Mouse (Mus musculus): ENCODE results near the gene 1110004F10Rik. TPM values are rescaled to one million over a fixed set of nuclear protein-coding genes. Genes with fewer than 3 reads are reported as not detected.
A peak's percentile ranks its signal among the peaks of the same experiment; 100 is the strongest.

1110004F10Rik gene
- polyA plus RNA-seq, 1 experiment from 2014 or later, result 311 TPM

GRCm38 (mm10) chr7:116119306-116119857, 80.2 kb downstream of the 1110004F10Rik start:
- no peak for ATAC-seq
- WGBS, result 68% methylated on average over 1 of the region's 1 CpGs
- no peak overlapping the region for H3K4me3 ChIP-seq (ENCODE audit: low read length)
- no peaks in the 10 kb centered on the region for H3K36me3 ChIP-seq (ENCODE audit: control insufficient read depth, insufficient read depth, low read length)
- H3K9ac ChIP-seq (ENCODE audit: low read depth, low read length), result no peak overlapping the region
- H3K4me1 ChIP-seq (ENCODE audit: control insufficient read depth, insufficient read depth, low read depth, low read length), result peaks cover 4% of the 10 kb centered on the region; the same call in 1 of the 2 replicates
- H3K4me2 ChIP-seq (ENCODE audit: low read length), result no peak overlapping the region
- H3K27me3 ChIP-seq (replicated peaks; ENCODE audit: control insufficient read depth, insufficient read depth, low read length), result no peaks in the 10 kb centered on the region
- H3K27ac ChIP-seq (ENCODE audit: low read depth, low read length), result no peak overlapping the region
- no peaks in the 10 kb centered on the region for H3K9me3 ChIP-seq (ENCODE audit: control insufficient read depth, low read length)

- 73% methylated on average over 4 of the region's 4 CpGs for WGBS
- Histone ChIP-seq H3K27me3 (replicated peaks; ENCODE audit: control insufficient read depth, insufficient read depth, low read length) (no peaks in the 10 kb centered on the region), H3K4me3 (ENCODE audit: low read length) (no peak overlapping the region), H3K27ac (ENCODE audit: low read depth, low read length) (no peak overlapping the region), H3K4me2 (ENCODE audit: low read length) (no peak overlapping the region), H3K9me3 (ENCODE audit: control insufficient read depth, low read length) (no peaks in the 10 kb centered on the region), H3K9ac (ENCODE audit: low read depth, low read length) (no peak overlapping the region), H3K36me3 (ENCODE audit: control insufficient read depth, insufficient read depth, low read length) (no peaks in the 10 kb centered on the region), H3K4me1 (ENCODE audit: control insufficient read depth, insufficient read depth, low read depth, low read length) (peaks cover 4% of the 10 kb centered on the region; the same call in 1 of the 2 replicates)
- no peak for ATAC-seq
Observed at GRCm38 (mm10) chr7:116120737-116121136, 81.5 kb downstream of the 1110004F10Rik start.

- no peaks in the 10 kb centered on the region for H3K36me3 ChIP-seq (ENCODE audit: control insufficient read depth, insufficient read depth, low read length)
- no peaks in the 10 kb centered on the region for H3K9me3 ChIP-seq (ENCODE audit: control insufficient read depth, low read length)
- ATAC-seq, result no peak
- no peak overlapping the region for H3K9ac ChIP-seq (ENCODE audit: low read depth, low read length)
- peaks cover 4% of the 10 kb centered on the region; the same call in 1 of the 2 replicates for H3K4me1 ChIP-seq (ENCODE audit: control insufficient read depth, insufficient read depth, low read depth, low read length)
- H3K4me2 ChIP-seq (ENCODE audit: low read length), result no peak overlapping the region
- H3K27me3 ChIP-seq (replicated peaks; ENCODE audit: control insufficient read depth, insufficient read depth, low read length), result no peaks in the 10 kb centered on the region
- H3K27ac ChIP-seq (ENCODE audit: low read depth, low read length), result no peak overlapping the region
- WGBS, result 35% methylated on average over 11 of the region's 11 CpGs
- no peak overlapping the region for H3K4me3 ChIP-seq (ENCODE audit: low read length)
Observed at GRCm38 (mm10) chr7:116121202-116121601, 82.0 kb downstream of the 1110004F10Rik start.

- Histone ChIP-seq H3K9ac (ENCODE audit: low read depth, low read length) (no peak overlapping the region), H3K4me1 (ENCODE audit: control insufficient read depth, insufficient read depth, low read depth, low read length) (peaks cover 4% of the 10 kb centered on the region; the same call in 1 of the 2 replicates), H3K27ac (ENCODE audit: low read depth, low read length) (peak overlapping the region; percentile 29; the same call in 1 of the 2 replicates), H3K36me3 (ENCODE audit: control insufficient read depth, insufficient read depth, low read length) (no peaks in the 10 kb centered on the region), H3K9me3 (ENCODE audit: control insufficient read depth, low read length) (no peaks in the 10 kb centered on the region), H3K27me3 (replicated peaks; ENCODE audit: control insufficient read depth, insufficient read depth, low read length) (no peaks in the 10 kb centered on the region), H3K4me2 (ENCODE audit: low read length) (no peak overlapping the region), H3K4me3 (ENCODE audit: low read length) (no peak overlapping the region)
- peak; percentile 92 for ATAC-seq
- 31% methylated on average over 13 of the region's 13 CpGs for WGBS
Observed at GRCm38 (mm10) chr7:116122981-116123596, 83.9 kb downstream of the 1110004F10Rik start.

GRCm38 (mm10) chr7:116123597-116123985, 84.4 kb downstream of the 1110004F10Rik start:
- Histone ChIP-seq H3K27ac (ENCODE audit: low read depth, low read length) (no peak overlapping the region), H3K9me3 (ENCODE audit: control insufficient read depth, low read length) (no peaks in the 10 kb centered on the region), H3K36me3 (ENCODE audit: control insufficient read depth, insufficient read depth, low read length) (no peaks in the 10 kb centered on the region), H3K27me3 (replicated peaks; ENCODE audit: control insufficient read depth, insufficient read depth, low read length) (no peaks in the 10 kb centered on the region), H3K9ac (ENCODE audit: low read depth, low read length) (no peak overlapping the region), H3K4me3 (ENCODE audit: low read length) (no peak overlapping the region), H3K4me2 (ENCODE audit: low read length) (no peak overlapping the region), H3K4me1 (ENCODE audit: control insufficient read depth, insufficient read depth, low read depth, low read length) (peaks cover 4% of the 10 kb centered on the region; the same call in 1 of the 2 replicates)
- WGBS, result 92% methylated on average over 2 of the region's 2 CpGs
- no peak for ATAC-seq

GRCm38 (mm10) chr7:116124057-116124456, 84.9 kb downstream of the 1110004F10Rik start:
- Histone ChIP-seq H3K9ac (ENCODE audit: low read depth, low read length) (no peak overlapping the region), H3K27me3 (replicated peaks; ENCODE audit: control insufficient read depth, insufficient read depth, low read length) (no peaks in the 10 kb centered on the region), H3K4me1 (ENCODE audit: control insufficient read depth, insufficient read depth, low read depth, low read length) (peaks cover 4% of the 10 kb centered on the region; the same call in 1 of the 2 replicates), H3K36me3 (ENCODE audit: control insufficient read depth, insufficient read depth, low read length) (no peaks in the 10 kb centered on the region), H3K27ac (ENCODE audit: low read depth, low read length) (no peak overlapping the region), H3K4me3 (ENCODE audit: low read length) (no peak overlapping the region), H3K4me2 (ENCODE audit: low read length) (no peak overlapping the region), H3K9me3 (ENCODE audit: control insufficient read depth, low read length) (no peaks in the 10 kb centered on the region)
- ATAC-seq, result no peak
- WGBS, result 84% methylated on average over 12 of the region's 12 CpGs

- no peak overlapping the region for H3K4me2 ChIP-seq (ENCODE audit: low read length)
- no peak overlapping the region for H3K27ac ChIP-seq (ENCODE audit: low read depth, low read length)
- no peak overlapping the region for H3K9ac ChIP-seq (ENCODE audit: low read depth, low read length)
- H3K4me1 ChIP-seq (ENCODE audit: control insufficient read depth, insufficient read depth, low read depth, low read length), result peaks cover 4% of the 10 kb centered on the region; the same call in 1 of the 2 replicates
- H3K4me3 ChIP-seq (ENCODE audit: low read length), result no peak overlapping the region
- 67% methylated on average over 7 of the region's 7 CpGs for WGBS
- no peak for ATAC-seq
- no peaks in the 10 kb centered on the region for H3K36me3 ChIP-seq (ENCODE audit: control insufficient read depth, insufficient read depth, low read length)
- H3K27me3 ChIP-seq (replicated peaks; ENCODE audit: control insufficient read depth, insufficient read depth, low read length), result no peaks in the 10 kb centered on the region
- no peaks in the 10 kb centered on the region for H3K9me3 ChIP-seq (ENCODE audit: control insufficient read depth, low read length)
Observed at GRCm38 (mm10) chr7:116125671-116126070, 86.5 kb downstream of the 1110004F10Rik start.

- no peaks in the 10 kb centered on the region for H3K9me3 ChIP-seq (ENCODE audit: control insufficient read depth, low read length)
- WGBS, result 94% methylated on average over 2 of the region's 2 CpGs
Observed at GRCm38 (mm10) chr7:116127052-116127451, 87.9 kb downstream of the 1110004F10Rik start.

GRCm38 (mm10) chr7:116128286-116128685, 89.1 kb downstream of the 1110004F10Rik start:
- H3K4me3 ChIP-seq (ENCODE audit: low read length), result no peak overlapping the region
- no peaks in the 10 kb centered on the region for H3K27me3 ChIP-seq (replicated peaks; ENCODE audit: control insufficient read depth, insufficient read depth, low read length)
- H3K4me2 ChIP-seq (ENCODE audit: low read length), result no peak overlapping the region
- no peak for ATAC-seq
- no peak overlapping the region for H3K27ac ChIP-seq (ENCODE audit: low read depth, low read length)
- no peaks in the 10 kb centered on the region for H3K36me3 ChIP-seq (ENCODE audit: control insufficient read depth, insufficient read depth, low read length)
- WGBS, result 97% methylated on average over 8 of the region's 8 CpGs
- H3K9ac ChIP-seq (ENCODE audit: low read depth, low read length), result no peak overlapping the region
- no peaks in the 10 kb centered on the region for H3K9me3 ChIP-seq (ENCODE audit: control insufficient read depth, low read length)
- peaks cover 4% of the 10 kb centered on the region; the same call in 1 of the 2 replicates for H3K4me1 ChIP-seq (ENCODE audit: control insufficient read depth, insufficient read depth, low read depth, low read length)

More at GRCm38 (mm10) chr7:116127052-116127451, 87.9 kb downstream of the 1110004F10Rik start:
- H3K27ac ChIP-seq (ENCODE audit: low read depth, low read length), result no peak overlapping the region
- H3K4me3 ChIP-seq (ENCODE audit: low read length), result no peak overlapping the region
- no peak overlapping the region for H3K4me2 ChIP-seq (ENCODE audit: low read length)
- no peaks in the 10 kb centered on the region for H3K27me3 ChIP-seq (replicated peaks; ENCODE audit: control insufficient read depth, insufficient read depth, low read length)
- ATAC-seq, result no peak
- H3K4me1 ChIP-seq (ENCODE audit: control insufficient read depth, insufficient read depth, low read depth, low read length), result peaks cover 4% of the 10 kb centered on the region; the same call in 1 of the 2 replicates
- H3K36me3 ChIP-seq (ENCODE audit: control insufficient read depth, insufficient read depth, low read length), result no peaks in the 10 kb centered on the region
- H3K9ac ChIP-seq (ENCODE audit: low read depth, low read length), result no peak overlapping the region
